Mouse (Mus musculus) lung, postnatal 0 days (tissue): ENCODE measurements around the gene Ehbp1. TPM values are rescaled to one million over a fixed set of nuclear protein-coding genes. Genes with fewer than 3 reads are reported as not detected.

ENCODE experiments used
- ATAC-seq: fragments of 200-750 bp; cut with Nextera tagmentation; 2 replicates; pipeline ENCODE4 v1.8.0; 2017; ENCODE audit warnings: moderate library complexity
- DNase-seq: peaks from one replicate; pipeline ENCODE4 v3.0.0-alpha.2; 2016; ENCODE audit warnings: low spot score
- H3K27ac ChIP-seq: fragments of 300-500 bp; sonication (generic); 2 replicates; pipeline ENCODE4 v1.5.1; 2014; ENCODE audit warnings: antibody characterized with exemption, mild to moderate bottlenecking, low read length, mixed read lengths
- H3K27me3 ChIP-seq: fragments of 300-500 bp; sonication (generic); replicated peaks from 2 replicates; pipeline ENCODE4 v1.6.1; 2014; ENCODE audit warnings: low read length, mixed read lengths; ENCODE audit not compliant: insufficient read depth
- H3K36me3 ChIP-seq: fragments of 300-500 bp; sonication (generic); 2 replicates; pipeline ENCODE4 v1.6.1; 2014; ENCODE audit warnings: low read length, mixed read lengths; ENCODE audit not compliant: insufficient read depth
- H3K4me1 ChIP-seq: fragments of 300-500 bp; sonication (generic); 2 replicates; pipeline ENCODE4 v1.6.1; 2014; ENCODE audit warnings: antibody characterized with exemption, low read depth, low read length, mixed read lengths; ENCODE audit not compliant: insufficient read depth
- H3K4me2 ChIP-seq: fragments of 300-500 bp; sonication (generic); replicated peaks from 2 replicates; pipeline ENCODE4 v1.6.1; 2014; ENCODE audit warnings: low read depth, mild to moderate bottlenecking, low read length, moderate library complexity, mixed read lengths
- H3K4me3 ChIP-seq: fragments of 300-500 bp; sonication (generic); 2 replicates; pipeline ENCODE4 v1.5.1; 2014; ENCODE audit warnings: low read depth, low read length
- H3K9ac ChIP-seq: fragments of 300-500 bp; sonication (generic); replicated peaks from 2 replicates; pipeline ENCODE4 v1.6.1; 2014; ENCODE audit warnings: low read depth, mild to moderate bottlenecking
- H3K9me3 ChIP-seq: fragments of 300-500 bp; sonication (generic); 2 replicates; pipeline ENCODE4 v1.6.1; 2016; ENCODE audit warnings: low read length, mixed read lengths
- CTCF ChIP-seq: IDR thresholded peaks from 2 replicates; pipeline ENCODE4 v1.5.1; 2016; ENCODE audit warnings: antibody characterized with exemption, mild to moderate bottlenecking
- EP300 ChIP-seq: IDR thresholded peaks from 2 replicates; pipeline ENCODE4 v1.6.1; 2016; ENCODE audit warnings: antibody characterized with exemption, mild to moderate bottlenecking, control low read depth
- WGBS: fragments of 180-500 bp; shearing (Covaris S2); extraction: QIAGEN DNeasy Blood & Tissue Kit; methylation state at CpG from one replicate; pipeline ENCODE4 v1.1.7; 2014; 5-methylcytosine and 5-hydroxymethylcytosine counted together
- polyA plus RNA-seq: library from polyadenylated mRNA; unstranded; fragments of >200 nt; fragmentation: Nextera tagmentation; extraction: Ambion mirVana; gene quantifications from 2 replicates; pipeline ENCODE4 v1.2.1, GENCODE M21; 2015

The Ehbp1 gene
- polyA plus RNA-seq, 1 experiment from 2014 or later = 5.1 TPM

DNA sequence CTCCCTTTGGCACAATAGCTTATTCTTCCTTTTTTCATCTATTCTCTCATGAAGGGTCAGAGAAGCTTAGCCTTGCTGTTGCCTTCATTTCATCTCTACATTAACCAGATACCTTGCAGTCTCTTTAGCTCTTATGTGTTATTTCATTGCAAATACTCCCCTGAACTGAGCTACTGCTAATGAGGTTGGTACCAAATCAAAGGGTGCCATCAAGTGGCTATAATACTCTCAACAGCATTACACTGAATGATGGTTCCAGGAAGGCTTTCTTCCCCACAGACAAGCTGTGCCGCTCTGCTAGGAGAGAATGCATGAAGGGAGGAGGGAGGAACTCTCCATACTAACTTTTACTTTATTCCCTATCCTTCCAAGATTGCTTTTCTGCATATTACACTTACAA, 135.5 kb downstream of the Ehbp1 start:
- no peaks in the 10 kb centered on the region for H3K36me3 ChIP-seq
- TF ChIP-seq EP300 (no peak), CTCF (peak; percentile 54)
- no peaks in the 10 kb centered on the region for H3K9me3 ChIP-seq
- no peak overlapping the region for H3K4me3 ChIP-seq
- no peaks in the 10 kb centered on the region for H3K4me1 ChIP-seq
- no peak overlapping the region for H3K9ac ChIP-seq
- H3K27ac ChIP-seq = no peak overlapping the region
- 52% methylated on average over 1 of the region's 1 CpGs for WGBS
- no peak overlapping the region for H3K4me2 ChIP-seq
- no peaks in the 10 kb centered on the region for H3K27me3 ChIP-seq
- DNase-seq (peak; percentile 48), ATAC-seq (no peak)

DNA sequence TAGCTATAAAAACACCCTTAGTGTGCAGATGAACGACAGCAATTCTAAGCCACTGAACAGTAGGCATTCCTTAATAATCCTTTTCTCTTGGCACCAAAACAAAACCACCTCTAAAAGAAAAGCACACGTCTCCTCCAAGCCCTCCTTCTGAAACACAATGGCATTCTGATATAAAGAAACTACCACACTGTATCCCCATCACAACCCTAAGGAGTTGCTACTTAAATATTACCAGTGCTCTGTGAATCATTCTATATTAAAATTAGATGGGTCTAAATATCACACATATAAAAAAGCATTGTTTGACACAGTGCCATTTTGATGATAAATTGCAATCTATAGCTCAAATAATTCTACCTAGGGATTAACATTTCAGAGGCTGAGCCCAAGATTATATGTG, 135.9 kb downstream of the Ehbp1 start:
- H3K4me2 ChIP-seq = no peak overlapping the region
- WGBS = 84% methylated on average over 2 of the region's 2 CpGs

DNA sequence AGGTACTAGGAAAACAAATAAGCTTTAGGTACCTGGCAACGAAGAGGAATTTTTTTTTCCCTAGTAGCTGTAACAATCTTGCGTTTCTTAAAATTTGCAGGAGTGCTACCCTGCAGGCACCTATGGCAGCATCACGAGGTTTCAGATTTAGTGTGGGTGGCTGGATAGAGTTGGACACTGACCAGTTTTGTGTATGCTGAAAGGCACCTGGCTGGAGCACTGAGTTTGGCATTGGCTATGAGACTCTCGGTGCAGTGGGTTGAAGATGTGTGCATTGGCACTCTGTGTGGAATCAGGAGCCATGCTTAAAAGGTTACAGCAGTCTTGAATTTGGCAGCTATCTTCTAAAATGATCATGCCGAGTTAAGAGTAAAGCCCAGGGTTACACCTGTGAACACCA, 138.7 kb downstream of the Ehbp1 start:
- TF ChIP-seq EP300 (no peak), CTCF (no peak)
- WGBS = 80% methylated on average over 5 of the region's 5 CpGs
- Histone ChIP-seq H3K4me2 (no peak overlapping the region), H3K9ac (no peak overlapping the region), H3K9me3 (no peaks in the 10 kb centered on the region), H3K36me3 (no peaks in the 10 kb centered on the region), H3K4me3 (no peak overlapping the region), H3K4me1 (no peaks in the 10 kb centered on the region), H3K27ac (no peak overlapping the region), H3K27me3 (no peaks in the 10 kb centered on the region)
- no peak for DNase-seq
- ATAC-seq = no peak

More for the DNA sequence above, 135.9 kb downstream of the Ehbp1 start:
- TF ChIP-seq EP300 = no peak
- TF ChIP-seq CTCF = no peak
- Histone ChIP-seq H3K27ac (no peak overlapping the region), H3K27me3 (no peaks in the 10 kb centered on the region), H3K4me3 (no peak overlapping the region), H3K9ac (no peak overlapping the region), H3K4me1 (no peaks in the 10 kb centered on the region), H3K36me3 (no peaks in the 10 kb centered on the region), H3K9me3 (no peaks in the 10 kb centered on the region)
- no peak for ATAC-seq
- DNase-seq = no peak

DNA sequence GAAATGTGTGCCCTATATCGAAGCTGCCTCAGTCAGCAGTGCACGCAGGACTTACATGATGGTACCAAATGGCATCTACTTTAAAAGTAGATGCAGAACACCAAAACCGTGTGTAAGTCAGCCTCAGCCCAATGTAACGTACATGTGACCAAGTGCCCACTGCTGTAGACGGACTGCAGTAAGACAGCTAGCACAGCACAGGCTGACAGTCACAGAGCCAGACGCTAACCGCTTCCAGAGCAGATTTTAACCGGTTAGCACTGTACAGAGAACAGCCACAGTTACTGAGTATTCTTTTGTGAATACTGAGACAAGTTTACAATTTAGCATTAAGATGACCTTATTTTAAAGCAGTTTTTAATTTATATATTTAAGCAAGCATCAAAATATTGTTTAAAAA, 141.0 kb downstream of the Ehbp1 start:
- Histone ChIP-seq H3K27me3 (no peaks in the 10 kb centered on the region), H3K9ac (no peak overlapping the region), H3K36me3 (no peaks in the 10 kb centered on the region), H3K27ac (no peak overlapping the region), H3K4me2 (no peak overlapping the region), H3K4me3 (no peak overlapping the region), H3K9me3 (no peaks in the 10 kb centered on the region), H3K4me1 (no peaks in the 10 kb centered on the region)
- TF ChIP-seq CTCF (no peak), EP300 (no peak)
- 93% methylated on average over 8 of the region's 8 CpGs for WGBS
- no peak for DNase-seq
- ATAC-seq = no peak

DNA sequence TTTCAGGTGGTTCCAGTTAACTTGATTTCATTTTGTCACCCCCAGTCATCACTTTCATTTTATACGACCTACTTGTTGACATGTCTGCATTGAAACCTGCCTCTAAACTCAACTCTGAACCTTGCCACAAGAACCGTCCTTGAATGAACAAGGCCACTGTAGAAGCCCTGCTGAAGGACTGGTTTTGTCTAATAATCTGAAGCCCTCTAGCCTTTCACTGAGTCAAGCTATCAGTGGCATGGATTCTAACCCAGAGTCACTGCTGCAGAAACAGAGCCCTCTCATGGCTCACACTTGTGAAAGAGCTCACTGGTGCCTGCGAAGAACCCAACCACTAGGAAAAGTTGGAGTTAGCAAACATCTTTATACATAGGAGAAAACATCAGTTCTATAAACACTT, 142.2 kb downstream of the Ehbp1 start:
- DNase-seq (no peak), ATAC-seq (no peak)
- H3K4me2 ChIP-seq = no peak overlapping the region
- no peaks in the 10 kb centered on the region for H3K27me3 ChIP-seq
- H3K36me3 ChIP-seq = no peaks in the 10 kb centered on the region
- no peak overlapping the region for H3K4me3 ChIP-seq
- H3K4me1 ChIP-seq = no peaks in the 10 kb centered on the region
- no peak overlapping the region for H3K27ac ChIP-seq
- TF ChIP-seq EP300 = no peak
- no peak for TF ChIP-seq CTCF
- 79% methylated on average over 3 of the region's 3 CpGs for WGBS
- no peaks in the 10 kb centered on the region for H3K9me3 ChIP-seq
- no peak overlapping the region for H3K9ac ChIP-seq

DNA sequence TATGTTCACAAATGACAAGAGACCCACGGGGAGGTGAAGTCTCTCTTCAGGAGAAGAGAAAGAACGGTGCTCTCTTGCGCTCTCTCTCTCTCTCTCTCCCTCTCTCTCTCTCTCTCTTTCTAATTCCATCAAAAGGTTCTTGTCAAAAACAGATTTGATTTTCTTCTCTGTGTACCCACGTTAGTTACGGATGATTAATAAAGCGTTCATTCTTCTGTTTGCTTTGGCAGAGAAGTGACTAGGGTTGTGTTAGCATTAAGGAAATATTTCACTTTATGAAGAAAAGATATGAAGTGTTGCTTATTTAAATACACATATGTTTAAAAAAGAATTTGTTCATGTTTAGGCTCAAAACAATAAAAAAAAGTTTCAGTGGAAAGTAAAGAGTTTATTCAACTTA, 143.7 kb downstream of the Ehbp1 start:
- H3K4me1 ChIP-seq = no peaks in the 10 kb centered on the region
- no peak for DNase-seq
- no peak overlapping the region for H3K4me2 ChIP-seq
- H3K27ac ChIP-seq = no peak overlapping the region
- 29% methylated on average over 6 of the region's 6 CpGs for WGBS
- no peak for TF ChIP-seq EP300
- no peaks in the 10 kb centered on the region for H3K27me3 ChIP-seq
- no peak overlapping the region for H3K4me3 ChIP-seq
- H3K9me3 ChIP-seq = no peaks in the 10 kb centered on the region
- ATAC-seq = no peak
- H3K9ac ChIP-seq = no peak overlapping the region
- no peaks in the 10 kb centered on the region for H3K36me3 ChIP-seq

DNA sequence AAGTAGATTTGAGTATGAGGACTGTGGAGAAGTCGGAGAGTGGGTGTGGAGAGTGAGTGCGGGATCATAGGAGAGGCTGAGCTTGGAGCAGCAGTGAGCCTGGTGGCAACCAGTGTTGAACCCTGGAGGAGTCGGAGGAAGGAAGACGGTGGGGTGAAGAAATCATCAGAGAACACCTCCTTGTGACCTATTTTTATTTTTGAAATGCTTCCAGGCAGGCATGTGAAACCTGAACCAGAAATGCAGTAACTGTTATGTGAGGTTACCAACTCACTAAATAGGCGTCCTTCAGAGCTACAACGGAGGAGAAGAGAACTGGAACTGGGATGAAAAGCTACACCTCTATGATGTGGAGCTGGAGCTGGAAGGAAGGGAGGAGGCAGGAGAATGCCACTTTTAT, 144.2 kb downstream of the Ehbp1 start:
- no peak for TF ChIP-seq CTCF
- TF ChIP-seq EP300 = no peak
- 63% methylated on average over 6 of the region's 6 CpGs for WGBS
- no peak overlapping the region for H3K4me2 ChIP-seq
- H3K4me3 ChIP-seq = no peak overlapping the region
- H3K9ac ChIP-seq = no peak overlapping the region
- no peaks in the 10 kb centered on the region for H3K27me3 ChIP-seq
- ATAC-seq = no peak
- no peaks in the 10 kb centered on the region for H3K36me3 ChIP-seq
- no peak for DNase-seq
- no peaks in the 10 kb centered on the region for H3K9me3 ChIP-seq
- H3K4me1 ChIP-seq = no peaks in the 10 kb centered on the region
- no peak overlapping the region for H3K27ac ChIP-seq
